Mouse (Mus musculus) G1E (cell line): ENCODE measurements around the gene Hmcn2. TPM values are rescaled to one million over a fixed set of nuclear protein-coding genes. Genes with fewer than 3 reads are reported as not detected.

Experiments
- ATAC-seq: 2 replicates; pipeline ENCODE4 v1.8.0; 2016; ENCODE audit warnings: mild to moderate bottlenecking; ENCODE audit not compliant: insufficient number of reproducible peaks, poor library complexity, low FRiP score, severe bottlenecking; ENCODE audit errors: extremely low read depth
- DNase-seq: peaks from one replicate; pipeline ENCODE4 v3.0.0; 2012; ENCODE audit warnings: low spot score
- H3K27me3 ChIP-seq: 2 replicates; pipeline ENCODE4 v1.6.1; 2012; ENCODE audit warnings: mild to moderate bottlenecking, low read length, inconsistent platforms; ENCODE audit not compliant: insufficient read depth
- H3K36me3 ChIP-seq: replicated peaks from 2 replicates; pipeline ENCODE3; 2012; ENCODE audit warnings: mild to moderate bottlenecking, inconsistent platforms
- H3K4me1 ChIP-seq: 2 replicates; pipeline ENCODE4 v1.6.1; 2012; ENCODE audit warnings: low read depth, low read length, inconsistent platforms, mixed read lengths; ENCODE audit not compliant: insufficient read depth
- H3K4me3 ChIP-seq: 2 replicates; pipeline ENCODE4 v1.5.1; 2012; ENCODE audit warnings: low read depth, mild to moderate bottlenecking, inconsistent platforms, low read length, moderate library complexity, mixed read lengths
- H3K9me3 ChIP-seq: replicated peaks from 2 replicates; pipeline ENCODE4 v1.6.1; 2012; ENCODE audit warnings: inconsistent platforms
- CTCF ChIP-seq: IDR thresholded peaks from 2 replicates; pipeline ENCODE4 v1.5.1; 2012; ENCODE audit warnings: low read depth, low read length, inconsistent platforms, mixed read lengths
- GATA1 ChIP-seq: IDR thresholded peaks from 2 replicates; pipeline ENCODE4 v1.6.1; 2012; ENCODE audit warnings: borderline replicate concordance, low read length, inconsistent platforms, mixed read lengths
- GATA2 ChIP-seq: IDR thresholded peaks from 2 replicates; pipeline ENCODE4 v1.6.1; 2012; ENCODE audit warnings: low read depth, low read length, inconsistent platforms, borderline replicate concordance
- POLR2AphosphoS5 ChIP-seq: IDR thresholded peaks from 2 replicates; pipeline ENCODE4 v1.6.1; 2012; ENCODE audit warnings: low read depth, low read length, inconsistent platforms; ENCODE audit not compliant: insufficient replicate concordance
- TAL1 ChIP-seq: conservative IDR thresholded peaks from 2 replicates; pipeline ENCODE4 v1.6.1; 2012; ENCODE audit warnings: low read depth, low read length, inconsistent platforms, mixed read lengths
- polyA plus RNA-seq: library from polyadenylated mRNA; stranded (reverse); fragments of >175 nt; gene quantifications from 2 replicates; pipeline ENCODE4 v1.2.3, GENCODE M21; 2012
- total RNA-seq, 2 experiments: library from RNA; stranded (forward) in 1 of 2; stranded (reverse) in 1 of 2; fragments of 200-1000 nt in 1 of 2; fragments of >200 nt in 1 of 2; fragmentation: Nextera tagmentation in 1 of 2; gene quantifications; 2 replicates each; pipeline ENCODE4 v1.2.3; 2014 to 2017

Hmcn2 gene
- not detected in 2 replicates for total RNA-seq (2014; fragmentation: Nextera tagmentation)
- 0.06 and 0.16 TPM in 2 replicates for total RNA-seq (2017)
- polyA plus RNA-seq = 0.03 TPM in 1 of 2 replicates, not detected in the other

DNA sequence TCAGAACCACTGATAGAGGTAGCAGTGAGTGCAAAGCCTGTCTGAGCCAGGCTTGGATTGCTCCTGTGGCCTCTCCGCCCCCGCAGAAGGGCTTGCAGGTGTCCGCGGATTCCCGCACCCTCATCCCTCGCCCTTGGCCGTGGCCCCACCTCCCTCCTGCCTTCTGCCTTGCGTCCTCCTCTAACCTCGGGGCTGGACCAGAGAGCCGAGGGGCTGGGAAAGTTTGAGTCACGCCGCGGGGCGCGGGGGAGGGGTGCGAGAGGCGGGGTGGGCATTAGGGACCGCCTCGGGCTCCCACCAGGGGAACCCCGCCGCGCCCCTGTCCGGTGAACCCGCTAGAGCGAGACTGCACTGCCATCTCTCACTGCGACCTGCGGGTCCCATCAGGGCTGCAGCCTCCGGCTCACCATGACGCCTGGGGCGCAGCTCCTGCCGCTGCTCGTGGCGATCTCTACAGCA, at the start of gene Hmcn2:
Gene Hmcn2 (plus strand): TSS at position 409 of the 459 bp plus-strand sequence.
- Histone ChIP-seq H3K9me3 (no peaks in the 10 kb centered on the region), H3K36me3 (no peaks in the 10 kb centered on the region), H3K27me3 (peaks cover 14% of the 10 kb centered on the region; the same call in 1 of the 2 replicates), H3K4me3 (no peak within 1 kb of the TSS), H3K4me1 (no peaks in the 10 kb centered on the region)
- TF ChIP-seq CTCF (no peak), TAL1 (no peak), GATA2 (no peak), POLR2AphosphoS5 (no peak), GATA1 (no peak)
- no peak for DNase-seq
- ATAC-seq = no peak

DNA sequence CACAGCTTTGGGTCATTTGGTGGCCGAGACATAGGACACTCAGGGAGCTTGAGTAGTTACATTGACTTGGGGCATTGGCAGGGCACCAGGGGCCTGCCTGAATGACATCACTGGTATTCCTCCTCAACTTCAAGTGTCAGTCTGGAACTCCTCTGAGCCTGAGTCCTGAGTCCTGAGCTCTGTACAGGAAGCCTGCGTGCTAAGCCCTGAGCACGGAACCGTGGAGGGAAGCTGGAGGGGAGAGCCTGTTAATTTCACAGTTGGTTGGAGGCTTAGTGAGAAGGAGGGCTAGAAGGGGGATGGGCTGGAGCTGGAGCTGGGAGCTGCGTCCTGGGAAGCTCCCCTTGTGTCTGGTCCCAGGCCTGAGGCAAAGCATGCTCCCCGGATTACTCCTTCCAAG, 46.8 kb upstream of the Hmcn2 start:
- TF ChIP-seq POLR2AphosphoS5 (no peak), TAL1 (no peak), CTCF (no peak), GATA1 (no peak), GATA2 (no peak)
- 0 out of 2 replicates have a peak, but pooled peaks cover 4% of the 10 kb centered on the region for H3K4me1 ChIP-seq
- peaks cover 14% of the 10 kb centered on the region for H3K27me3 ChIP-seq
- H3K36me3 ChIP-seq = no peaks in the 10 kb centered on the region
- H3K9me3 ChIP-seq = no peaks in the 10 kb centered on the region
- ATAC-seq (no peak), DNase-seq (no peak)
- H3K4me3 ChIP-seq = no peak overlapping the region

DNA sequence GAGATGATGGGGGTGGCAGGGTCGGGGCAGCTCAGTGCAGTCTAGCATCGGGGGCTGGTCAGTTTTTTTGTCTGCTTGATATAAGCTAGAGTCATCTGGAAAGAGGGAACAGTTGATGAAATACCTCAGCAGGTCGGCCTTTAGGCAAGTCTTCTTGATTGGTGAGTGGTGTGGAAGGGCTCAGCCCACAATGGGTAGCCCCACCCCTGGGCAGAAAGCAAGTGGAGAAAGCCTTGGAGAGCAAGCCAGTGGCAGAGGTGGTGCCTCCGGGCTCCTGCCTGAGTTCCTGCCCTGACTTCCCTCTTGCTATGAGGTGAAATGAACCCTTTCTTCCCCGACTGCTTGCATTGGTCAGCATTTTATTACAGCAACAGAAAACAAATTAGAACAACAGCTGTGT, 45.6 kb upstream of the Hmcn2 start:
- Histone ChIP-seq H3K36me3 (no peaks in the 10 kb centered on the region), H3K4me3 (no peak overlapping the region), H3K4me1 (0 out of 2 replicates have a peak, but pooled peaks cover 4% of the 10 kb centered on the region), H3K27me3 (peaks cover 16% of the 10 kb centered on the region), H3K9me3 (no peaks in the 10 kb centered on the region)
- DNase-seq (no peak), ATAC-seq (no peak)
- TF ChIP-seq GATA2 = no peak
- TF ChIP-seq CTCF = no peak
- TF ChIP-seq TAL1 = no peak
- no peak for TF ChIP-seq POLR2AphosphoS5
- no peak for TF ChIP-seq GATA1

DNA sequence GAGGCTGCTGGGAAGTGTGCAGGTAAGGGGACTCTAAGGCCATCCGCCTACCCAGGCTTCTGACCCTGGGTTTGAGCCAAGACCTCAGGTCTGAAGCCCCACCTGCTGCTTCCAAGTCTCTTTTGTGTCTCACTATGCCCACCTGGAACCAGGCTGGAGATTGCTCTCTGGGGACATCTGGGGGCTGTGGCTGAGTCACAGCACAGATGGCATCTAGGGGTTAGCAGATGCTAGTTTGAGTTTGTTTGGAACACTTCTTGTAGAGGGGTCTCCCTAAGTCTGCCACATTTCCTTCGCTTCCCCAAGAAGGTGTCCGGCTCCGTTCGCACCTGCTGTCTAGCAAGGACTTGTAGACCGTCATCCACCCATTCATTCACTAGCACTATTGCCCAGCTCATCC, 45.0 kb upstream of the Hmcn2 start:
- Histone ChIP-seq H3K4me1 (0 out of 2 replicates have a peak, but pooled peaks cover 4% of the 10 kb centered on the region), H3K4me3 (no peak overlapping the region), H3K9me3 (no peaks in the 10 kb centered on the region), H3K27me3 (peaks cover 19% of the 10 kb centered on the region), H3K36me3 (no peaks in the 10 kb centered on the region)
- no peak for ATAC-seq
- TF ChIP-seq TAL1 (no peak), GATA2 (no peak), POLR2AphosphoS5 (no peak), CTCF (no peak), GATA1 (no peak)
- DNase-seq = no peak

DNA sequence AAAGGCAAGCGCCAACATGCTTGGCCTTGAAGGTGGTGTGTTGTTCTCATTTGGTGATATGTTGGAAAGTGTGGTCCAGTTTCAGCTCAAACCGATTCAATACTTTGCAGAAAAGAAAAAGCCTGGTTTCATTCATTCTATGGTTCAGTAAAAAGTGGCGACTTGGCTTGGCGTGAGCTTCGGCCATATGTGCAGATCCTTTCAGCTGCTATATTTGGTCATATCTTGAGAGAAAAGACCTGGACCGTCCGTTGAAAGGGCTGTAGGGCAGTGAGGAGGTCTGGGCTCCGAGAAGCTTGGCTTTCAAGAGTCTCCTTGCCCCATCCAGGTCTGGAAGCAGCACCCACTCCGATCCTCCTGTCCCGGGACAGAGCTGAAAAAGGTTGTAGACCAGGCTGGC, 44.4 kb upstream of the Hmcn2 start:
- Histone ChIP-seq H3K4me1 (0 out of 2 replicates have a peak, but pooled peaks cover 4% of the 10 kb centered on the region), H3K27me3 (peaks cover 18% of the 10 kb centered on the region), H3K9me3 (no peaks in the 10 kb centered on the region), H3K4me3 (no peak overlapping the region), H3K36me3 (no peaks in the 10 kb centered on the region)
- no peak for TF ChIP-seq GATA1
- ATAC-seq (no peak), DNase-seq (no peak)

DNA sequence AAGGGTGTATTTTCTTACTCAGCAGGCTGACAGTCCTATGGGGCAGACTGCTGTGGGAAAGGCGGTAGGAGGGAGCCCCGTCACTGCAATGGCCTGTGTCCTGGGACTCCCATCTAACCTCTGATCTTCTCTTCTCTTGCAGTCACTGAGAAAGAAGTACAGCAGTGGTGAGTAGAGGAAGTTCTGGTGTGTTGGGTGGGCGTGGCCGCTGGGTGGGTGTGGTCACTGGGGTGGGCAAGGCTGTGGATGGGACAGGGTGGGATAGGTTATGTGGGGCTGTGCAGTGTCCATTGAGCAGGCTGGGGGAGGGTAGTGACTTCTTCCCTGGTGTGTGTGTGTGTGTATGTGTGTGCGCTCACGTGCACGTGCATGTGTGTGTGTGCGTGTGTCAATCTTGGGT, 43.7 kb upstream of the Hmcn2 start:
- no peak for ATAC-seq
- no peak overlapping the region for H3K4me3 ChIP-seq
- 0 out of 2 replicates have a peak, but pooled peaks cover 4% of the 10 kb centered on the region for H3K4me1 ChIP-seq
- H3K27me3 ChIP-seq = peaks cover 17% of the 10 kb centered on the region
- H3K36me3 ChIP-seq = no peaks in the 10 kb centered on the region
- DNase-seq = peak; percentile 16
- no peaks in the 10 kb centered on the region for H3K9me3 ChIP-seq
- TF ChIP-seq CTCF (no peak), POLR2AphosphoS5 (no peak), GATA1 (no peak), GATA2 (no peak), TAL1 (no peak)

DNA sequence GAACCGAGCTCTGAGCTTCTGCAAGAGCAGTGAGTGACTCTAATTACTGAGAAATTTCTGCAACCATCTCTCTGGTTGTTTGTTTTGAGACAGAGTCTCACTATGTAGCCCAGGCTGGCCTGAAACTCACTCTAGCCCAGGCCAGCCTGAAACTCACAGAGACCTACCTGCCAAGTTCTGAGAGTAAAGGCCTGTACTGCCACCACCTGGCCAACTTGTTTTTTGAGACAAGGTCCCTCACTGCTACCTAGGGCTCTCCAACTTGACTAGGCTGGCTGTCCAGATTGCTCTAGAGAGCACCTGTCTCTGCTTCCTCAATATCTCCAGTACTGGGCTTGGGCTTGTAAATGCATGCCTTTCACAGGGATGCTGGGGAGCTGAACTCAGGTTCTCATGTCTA, 43.1 kb upstream of the Hmcn2 start:
- Histone ChIP-seq H3K4me3 (no peak overlapping the region), H3K9me3 (no peaks in the 10 kb centered on the region), H3K27me3 (peaks cover 17% of the 10 kb centered on the region), H3K4me1 (0 out of 2 replicates have a peak, but pooled peaks cover 4% of the 10 kb centered on the region), H3K36me3 (no peaks in the 10 kb centered on the region)
- DNase-seq (no peak), ATAC-seq (no peak)
- TF ChIP-seq POLR2AphosphoS5 (no peak), CTCF (no peak), GATA2 (no peak), GATA1 (no peak), TAL1 (no peak)
